Mouse (Mus musculus) embryonic facial prominence, embryonic 15.5 days (tissue): ENCODE measurements at regions not wholly inside any gene's neighbourhood (a gene's known extent, or its start where the extent isn't known, plus 50 kb on each side); places are given as distances from the start of the nearest gene placed in this dataset.
A peak's percentile ranks its signal among the peaks of the same experiment; 100 is the strongest.

Source experiments
- ATAC-seq: fragments of 200-750 bp; cut with Nextera tagmentation; 2 replicates; pipeline ENCODE4 v1.8.0; 2017; ENCODE audit warnings: low read depth, moderate TSS enrichment; ENCODE audit not compliant: insufficient number of reproducible peaks, low FRiP score, low TSS enrichment
- H3K27ac ChIP-seq: fragments of 300-500 bp; sonication (generic); replicated peaks from 2 replicates; pipeline ENCODE4 v1.5.1; 2015; ENCODE audit warnings: mild to moderate bottlenecking, inconsistent platforms
- H3K27me3 ChIP-seq: fragments of 300-500 bp; sonication (generic); 2 replicates; pipeline ENCODE4 v1.6.1; 2015; ENCODE audit warnings: inconsistent platforms
- H3K36me3 ChIP-seq: fragments of 300-500 bp; sonication (generic); 2 replicates; pipeline ENCODE4 v1.6.1; 2015; ENCODE audit warnings: mild to moderate bottlenecking, inconsistent platforms
- H3K4me1 ChIP-seq: fragments of 300-500 bp; sonication (generic); 2 replicates; pipeline ENCODE4 v1.6.1; 2015; ENCODE audit warnings: inconsistent platforms
- H3K4me2 ChIP-seq: fragments of 300-500 bp; sonication (generic); replicated peaks from 2 replicates; pipeline ENCODE4 v1.6.1; 2015; ENCODE audit warnings: mild to moderate bottlenecking, inconsistent platforms
- H3K4me3 ChIP-seq: fragments of 300-500 bp; sonication (generic); replicated peaks from 2 replicates; pipeline ENCODE4 v1.5.1; 2015; ENCODE audit warnings: mild to moderate bottlenecking, inconsistent platforms
- H3K9ac ChIP-seq: fragments of 300-500 bp; sonication (generic); 2 replicates; pipeline ENCODE4 v1.6.1; 2015; ENCODE audit warnings: inconsistent platforms
- H3K9me3 ChIP-seq: fragments of 300-500 bp; sonication (generic); replicated peaks from 2 replicates; pipeline ENCODE4 v1.6.1; 2016; ENCODE audit warnings: inconsistent platforms
- WGBS: fragments of 180-500 bp; shearing (Covaris S2); methylation state at CpG from one replicate; pipeline ENCODE4 v1.1.7; 2015; 5-methylcytosine and 5-hydroxymethylcytosine counted together

DNA sequence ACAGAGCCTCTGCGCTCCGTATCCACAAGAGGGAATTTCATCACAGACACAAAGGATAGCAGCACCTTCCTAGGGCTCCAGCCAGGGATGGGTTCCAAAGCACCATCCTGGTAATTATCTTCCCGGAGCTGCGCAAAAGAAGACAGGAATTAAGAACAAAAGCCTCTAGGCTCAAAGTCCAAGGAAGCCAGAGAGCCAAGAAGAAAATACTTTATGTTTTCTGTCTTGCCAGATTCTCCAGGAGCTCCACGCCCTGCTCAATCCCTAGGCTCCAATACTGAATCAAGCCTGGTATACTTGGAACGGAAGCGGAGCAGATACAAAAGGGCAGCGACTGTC, 54.4 kb downstream of the Irf2bpl start:
- H3K9me3 ChIP-seq, result no peaks in the 10 kb centered on the region
- H3K4me3 ChIP-seq, result no peak overlapping the region
- H3K27ac ChIP-seq, result peak overlapping the region; percentile 69
- no peaks in the 10 kb centered on the region for H3K36me3 ChIP-seq
- no peak overlapping the region for H3K4me2 ChIP-seq
- no peak overlapping the region for H3K9ac ChIP-seq
- H3K27me3 ChIP-seq, result no peaks in the 10 kb centered on the region
- ATAC-seq, result no peak
- H3K4me1 ChIP-seq, result peaks cover 69% of the 10 kb centered on the region
- WGBS, result 48% methylated on average over 8 of the region's 8 CpGs

- Histone ChIP-seq H3K4me2 (no peak overlapping the region), H3K9me3 (no peaks in the 10 kb centered on the region), H3K27ac (peak overlapping the region; percentile 69), H3K4me1 (peaks cover 74% of the 10 kb centered on the region), H3K4me3 (no peak overlapping the region), H3K36me3 (no peaks in the 10 kb centered on the region), H3K9ac (no peak overlapping the region), H3K27me3 (no peaks in the 10 kb centered on the region)
- ATAC-seq, result no peak
- 50% methylated on average over 16 of the region's 16 CpGs for WGBS
Measured at GRCm38 (mm10) chr12:86829581-86830246, 54.9 kb downstream of the Irf2bpl start.

GRCm38 (mm10) chr12:86827241-86827606, 57.4 kb downstream of the Irf2bpl start:
- Histone ChIP-seq H3K36me3 (no peaks in the 10 kb centered on the region), H3K9me3 (no peaks in the 10 kb centered on the region), H3K27me3 (no peaks in the 10 kb centered on the region), H3K4me2 (no peak overlapping the region), H3K4me3 (no peak overlapping the region), H3K9ac (no peak overlapping the region), H3K27ac (peak overlapping the region; percentile 97), H3K4me1 (peaks cover 72% of the 10 kb centered on the region)
- 44% methylated on average over 2 of the region's 2 CpGs for WGBS
- peak; percentile 5; the same call in 1 of the 2 replicates for ATAC-seq

- H3K4me2 ChIP-seq, result no peak overlapping the region
- H3K27me3 ChIP-seq, result no peaks in the 10 kb centered on the region
- no peak overlapping the region for H3K4me3 ChIP-seq
- WGBS, result 37% methylated on average over 13 of the region's 13 CpGs
- no peak overlapping the region for H3K9ac ChIP-seq
- peak overlapping the region; percentile 97 for H3K27ac ChIP-seq
- H3K36me3 ChIP-seq, result no peaks in the 10 kb centered on the region
- peak; percentile 26; the same call in 1 of the 2 replicates for ATAC-seq
- peaks cover 70% of the 10 kb centered on the region for H3K4me1 ChIP-seq
- no peaks in the 10 kb centered on the region for H3K9me3 ChIP-seq
Measured at GRCm38 (mm10) chr12:86826420-86827240, 58.0 kb downstream of the Irf2bpl start.

DNA sequence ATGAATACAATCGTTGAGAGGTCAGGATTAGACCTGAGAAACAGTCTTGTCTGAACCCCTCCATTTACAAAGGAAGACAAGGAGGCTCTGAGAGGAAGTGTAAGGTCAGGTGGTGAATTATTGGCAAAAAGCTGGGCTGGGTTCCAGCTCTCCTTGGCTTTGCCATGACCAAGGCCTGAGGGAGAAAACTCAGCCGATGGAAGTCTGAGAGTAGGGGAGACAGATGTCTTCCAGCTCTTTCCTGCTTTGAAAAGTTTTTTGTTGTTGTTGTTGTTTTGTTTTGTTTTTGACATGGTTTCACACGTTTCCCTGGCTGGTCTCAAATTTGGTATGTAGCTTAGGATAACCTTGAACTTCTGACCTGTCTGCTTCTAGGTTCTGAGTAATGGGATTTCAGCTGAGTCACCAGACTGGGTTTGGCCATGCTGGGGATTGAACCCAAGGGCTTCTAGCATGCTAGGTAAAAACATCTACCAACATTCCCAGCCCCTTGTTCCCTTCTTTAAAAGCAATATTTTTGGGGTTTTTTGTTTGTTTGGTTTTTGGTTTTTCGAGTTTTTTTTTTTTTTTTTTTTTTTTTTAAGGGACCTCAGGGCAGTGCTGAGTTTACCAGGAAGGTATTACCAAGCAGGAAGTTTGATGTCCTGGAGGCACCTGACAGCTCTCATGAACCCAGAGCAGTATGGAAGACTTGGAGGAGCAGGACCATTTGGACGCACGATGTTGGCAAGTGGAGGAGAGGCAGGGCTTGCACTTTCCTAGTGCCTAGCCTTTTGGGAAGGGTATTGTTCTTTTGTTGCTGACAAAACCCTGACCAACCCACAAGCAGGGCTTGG, 58.8 kb downstream of the Irf2bpl start:
- Histone ChIP-seq H3K27ac (peak overlapping the region; percentile 97), H3K9me3 (no peaks in the 10 kb centered on the region), H3K9ac (no peak overlapping the region), H3K27me3 (no peaks in the 10 kb centered on the region), H3K4me1 (peaks cover 74% of the 10 kb centered on the region), H3K4me2 (no peak overlapping the region), H3K36me3 (no peaks in the 10 kb centered on the region), H3K4me3 (no peak overlapping the region)
- no peak for ATAC-seq
- 35% methylated on average over 6 of the region's 6 CpGs for WGBS

DNA sequence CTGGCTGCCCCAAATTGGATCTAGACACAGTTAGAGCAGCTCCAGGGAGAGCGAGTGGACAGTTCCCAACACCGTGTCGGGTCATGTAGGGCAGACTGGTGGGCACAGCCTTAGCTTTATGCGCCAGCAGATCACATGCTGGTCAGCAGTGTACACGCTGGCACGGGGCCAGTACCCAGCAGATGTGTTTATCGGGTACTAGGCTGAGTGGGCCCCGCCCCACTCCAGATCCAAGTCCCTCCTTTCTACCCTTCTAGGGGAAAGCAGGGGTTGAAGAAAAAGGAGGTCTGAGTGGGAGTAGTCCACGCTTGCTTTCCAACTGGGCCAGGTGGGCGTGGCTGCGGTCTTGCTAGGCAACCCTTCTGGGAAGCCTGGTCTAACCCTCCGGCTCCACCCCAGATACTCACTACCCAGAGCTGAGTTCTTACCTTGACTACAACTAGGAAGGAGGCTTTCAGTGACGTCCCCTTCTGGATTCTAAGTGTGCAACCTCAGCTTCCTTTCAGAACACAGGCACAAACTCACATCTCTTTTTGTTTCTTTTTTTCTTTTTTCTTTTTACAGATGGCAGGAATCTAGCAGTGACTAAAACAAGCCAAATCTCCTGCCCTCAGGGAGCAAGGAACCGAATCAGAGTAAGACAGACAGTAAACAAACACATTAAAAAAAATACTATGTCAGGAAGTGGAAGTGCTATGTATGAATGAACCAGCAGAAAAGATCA, 59.6 kb downstream of the Irf2bpl start:
- 8% methylated on average over 14 of the region's 14 CpGs for WGBS
- Histone ChIP-seq H3K4me2 (peak overlapping the region; percentile 49), H3K9ac (no peak overlapping the region), H3K9me3 (no peaks in the 10 kb centered on the region), H3K27me3 (no peaks in the 10 kb centered on the region), H3K27ac (peak overlapping the region; percentile 97), H3K4me3 (peak overlapping the region; percentile 27; the same call in 1 of the 2 replicates), H3K4me1 (peaks cover 66% of the 10 kb centered on the region), H3K36me3 (no peaks in the 10 kb centered on the region)
- ATAC-seq, result peak; percentile 58

DNA sequence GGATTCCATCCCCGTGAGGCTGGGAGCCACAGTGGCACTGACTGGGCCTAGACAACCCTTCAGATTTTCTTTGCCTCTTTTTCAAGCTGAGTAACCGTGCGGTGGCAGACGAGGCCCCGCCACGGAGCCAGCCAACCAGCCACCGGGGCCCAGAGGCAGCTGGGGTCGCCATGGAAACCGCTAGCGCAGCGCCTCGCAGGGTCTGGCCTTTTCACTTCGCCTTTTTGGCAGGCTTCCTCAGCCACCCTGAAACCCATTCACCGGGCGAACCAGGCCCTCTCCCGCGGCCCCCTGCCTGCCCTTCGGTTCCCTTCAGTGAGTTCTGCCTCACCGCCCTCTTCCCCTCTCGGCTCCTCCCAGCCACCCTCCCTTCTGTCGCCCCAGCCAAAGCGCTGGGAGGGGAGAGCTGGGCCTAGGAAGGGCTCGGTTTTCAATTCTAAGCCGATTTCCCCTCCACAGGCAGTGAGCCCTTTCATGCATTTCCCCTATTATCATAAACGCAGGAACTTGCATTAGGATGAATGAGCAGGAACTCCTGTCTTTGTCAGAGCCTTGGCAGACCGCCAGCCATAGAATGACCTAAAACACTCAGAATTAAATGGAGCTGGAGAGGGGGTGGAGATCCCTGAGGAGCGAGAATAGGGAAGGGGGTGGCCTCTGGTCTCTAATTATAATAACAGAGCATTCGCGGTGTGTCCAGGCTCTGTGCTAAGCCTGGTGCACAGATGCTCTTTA, 60.6 kb downstream of the Irf2bpl start:
- Histone ChIP-seq H3K4me1 (peaks cover 60% of the 10 kb centered on the region), H3K4me2 (peak overlapping the region; percentile 49), H3K36me3 (no peaks in the 10 kb centered on the region), H3K4me3 (peak overlapping the region; percentile 27), H3K27me3 (no peaks in the 10 kb centered on the region), H3K9me3 (no peaks in the 10 kb centered on the region), H3K27ac (peak overlapping the region; percentile 97), H3K9ac (0 out of 2 replicates have a peak overlapping the region, but pooled peaks have one; percentile 16)
- ATAC-seq, result peak; percentile 90
- 1% methylated on average over 28 of the region's 29 CpGs for WGBS

DNA sequence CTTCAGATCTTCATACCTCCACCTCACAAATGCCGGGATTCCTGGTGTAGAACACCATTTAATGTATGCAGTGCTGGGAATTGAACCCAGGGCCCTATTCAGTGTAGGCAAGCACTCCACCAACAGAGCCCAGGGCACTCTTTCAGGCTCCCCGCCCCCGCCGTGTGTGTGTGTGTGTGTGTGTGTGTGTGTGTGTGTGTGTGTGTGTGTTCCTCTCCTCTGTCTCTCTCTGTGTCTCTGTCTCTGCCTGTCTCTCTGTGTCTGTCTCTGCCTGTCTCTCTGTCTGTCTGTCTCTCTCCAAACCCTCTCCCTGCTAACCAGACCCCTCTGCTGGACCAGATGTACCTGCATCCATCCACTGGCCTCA, 61.1 kb downstream of the Irf2bpl start:
- H3K4me2 ChIP-seq, result peak overlapping the region; percentile 49
- no peak for ATAC-seq
- H3K36me3 ChIP-seq, result no peaks in the 10 kb centered on the region
- 0 out of 2 replicates have a peak overlapping the region, but pooled peaks have one; percentile 16 for H3K9ac ChIP-seq
- H3K4me3 ChIP-seq, result peak overlapping the region; percentile 27
- WGBS, result 43% methylated on average over 1 of the region's 4 CpGs
- peak overlapping the region; percentile 97 for H3K27ac ChIP-seq
- H3K27me3 ChIP-seq, result no peaks in the 10 kb centered on the region
- no peaks in the 10 kb centered on the region for H3K9me3 ChIP-seq
- peaks cover 61% of the 10 kb centered on the region for H3K4me1 ChIP-seq

DNA sequence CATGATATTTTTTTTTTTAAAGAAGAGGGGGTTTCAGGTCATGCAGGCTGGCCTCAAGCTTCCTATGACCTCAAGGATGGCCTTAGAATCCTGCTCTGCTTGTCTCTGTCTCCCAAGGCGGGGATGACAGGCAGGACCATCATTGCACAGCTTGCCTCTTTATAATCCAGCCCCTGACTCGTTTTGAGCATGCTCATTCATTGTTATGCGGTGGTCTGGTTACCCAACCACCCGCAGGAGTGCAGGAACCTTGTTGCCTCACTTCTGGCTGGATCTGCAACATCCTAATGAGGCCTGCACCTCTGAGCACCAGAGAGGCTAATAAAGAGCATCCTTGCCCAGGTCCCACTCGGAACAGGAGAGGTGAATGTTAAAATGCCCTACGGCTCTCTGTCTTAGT, 63.4 kb downstream of the Irf2bpl start:
- no peak overlapping the region for H3K4me2 ChIP-seq
- no peaks in the 10 kb centered on the region for H3K27me3 ChIP-seq
- H3K4me3 ChIP-seq, result no peak overlapping the region
- peak overlapping the region; percentile 22; the same call in 1 of the 2 replicates for H3K27ac ChIP-seq
- no peaks in the 10 kb centered on the region for H3K9me3 ChIP-seq
- peaks cover 66% of the 10 kb centered on the region for H3K4me1 ChIP-seq
- H3K9ac ChIP-seq, result no peak overlapping the region
- ATAC-seq, result no peak
- 63% methylated on average over 6 of the region's 6 CpGs for WGBS
- no peaks in the 10 kb centered on the region for H3K36me3 ChIP-seq

DNA sequence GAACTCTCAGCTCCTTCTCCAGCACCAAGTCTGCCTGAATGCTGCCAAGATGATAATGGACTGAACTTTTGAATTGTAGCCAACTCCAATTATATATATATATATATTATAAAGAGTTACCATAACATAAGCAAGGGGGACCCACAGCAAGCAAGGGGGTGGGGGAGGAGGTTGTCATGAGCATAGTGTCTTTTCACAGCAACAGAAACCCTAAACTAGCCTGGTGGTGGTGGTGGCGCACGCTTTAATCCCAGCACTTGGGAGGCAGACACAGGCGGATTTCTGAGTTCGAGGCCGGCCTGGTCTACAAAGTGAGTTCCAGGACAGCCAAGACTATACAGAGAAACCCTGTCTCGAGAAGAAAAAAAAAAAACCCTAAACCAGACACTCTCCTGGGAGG, 65.0 kb downstream of the Irf2bpl start:
- Histone ChIP-seq H3K9me3 (no peaks in the 10 kb centered on the region), H3K4me3 (no peak overlapping the region), H3K9ac (no peak overlapping the region), H3K4me1 (peaks cover 59% of the 10 kb centered on the region), H3K27me3 (no peaks in the 10 kb centered on the region), H3K36me3 (no peaks in the 10 kb centered on the region), H3K27ac (no peak overlapping the region), H3K4me2 (no peak overlapping the region)
- WGBS, result 92% methylated on average over 6 of the region's 6 CpGs
- ATAC-seq, result no peak
